ENCODE assay signal across 28 mouse cellular contexts in genomic region chr7:24877588-24877987, GRCm38 (mm10). TPM values are rescaled to one million over a fixed set of nuclear protein-coding genes. Genes with fewer than 3 reads are reported as not detected.
DNase-seq lines count a peak whose midpoint lies in the region; ATAC-seq lines count a peak whose summit lies in the region.
"Had no signal": no experiment of that assay in that cellular context is flagged by ENCODE, and none has a peak within 500 bp of the region (broad histone marks: within the 10 kb centered on the region; RNA-seq: fewer than 3 reads in every experiment).

No protein-coding gene starts in this region.

- no peaks in the 10 kb centered on the region for H3K4me1 ChIP-seq in midbrain, embryonic 11.5 days (ENCODE audit: control insufficient read depth, insufficient read depth, low read length)
- peaks cover 19% of the 10 kb centered on the region for H3K4me1 ChIP-seq in midbrain, embryonic 10.5 days
- H3K4me1 ChIP-seq in embryonic facial prominence, embryonic 14.5 days (ENCODE audit: control insufficient read depth, insufficient read depth, low read length): peaks cover 3% of the 10 kb centered on the region; the same call in 1 of the 2 replicates
- H3K4me1 ChIP-seq: forebrain, embryonic 13.5 days; forebrain, embryonic 15.5 days had no signal

- H3K4me3 ChIP-seq in midbrain, embryonic 11.5 days (ENCODE audit: low read depth, low read length): no peak overlapping the region
- H3K4me3 ChIP-seq in midbrain, embryonic 10.5 days: no peak overlapping the region
- H3K4me3 ChIP-seq in embryonic facial prominence, embryonic 14.5 days (ENCODE audit: low read depth, low read length): no peak overlapping the region
- H3K4me3 ChIP-seq: forebrain, embryonic 13.5 days; forebrain, embryonic 15.5 days had no signal

- no peaks in the 10 kb centered on the region for H3K27me3 ChIP-seq in midbrain, embryonic 11.5 days (ENCODE audit: control insufficient read depth, insufficient read depth, low read length)
- no peaks in the 10 kb centered on the region for H3K27me3 ChIP-seq in midbrain, embryonic 10.5 days (ENCODE audit: low read depth, poor library complexity, severe bottlenecking)
- no peaks in the 10 kb centered on the region for H3K27me3 ChIP-seq in embryonic facial prominence, embryonic 14.5 days (replicated peaks; ENCODE audit: control insufficient read depth, insufficient read depth, low read length)
- H3K27me3 ChIP-seq: forebrain, embryonic 13.5 days; forebrain, embryonic 15.5 days had no signal

- no peaks in the 10 kb centered on the region for H3K9me3 ChIP-seq in midbrain, embryonic 11.5 days (ENCODE audit: control insufficient read depth, low read length)
- no peaks in the 10 kb centered on the region for H3K9me3 ChIP-seq in midbrain, embryonic 10.5 days (replicated peaks)
- no peaks in the 10 kb centered on the region for H3K9me3 ChIP-seq in embryonic facial prominence, embryonic 14.5 days (ENCODE audit: control insufficient read depth, low read length)
- H3K9me3 ChIP-seq: forebrain, embryonic 13.5 days; forebrain, embryonic 15.5 days; G1E had no signal

- no peak for ATAC-seq in midbrain, embryonic 11.5 days (ENCODE audit: low FRiP score)
- peak; percentile 72 for ATAC-seq in embryonic facial prominence, embryonic 14.5 days (ENCODE audit: low read depth)
- ATAC-seq: CD4-positive, CD25-positive, alpha-beta regulatory T cell, adult 4 months; forebrain, embryonic 13.5 days; forebrain, embryonic 15.5 days; forebrain, postnatal 0 days had no signal

- no peak overlapping the region for H3K4me2 ChIP-seq in midbrain, embryonic 11.5 days
- no peak overlapping the region for H3K4me2 ChIP-seq in embryonic facial prominence, embryonic 14.5 days (ENCODE audit: low read depth, low read length)
- H3K4me2 ChIP-seq: forebrain, embryonic 13.5 days; forebrain, embryonic 15.5 days had no signal

- 84% methylated on average over 3 of the region's 3 CpGs for WGBS in midbrain, embryonic 11.5 days
- 90% methylated on average over 3 of the region's 3 CpGs for WGBS in midbrain, embryonic 10.5 days
- WGBS in embryonic facial prominence, embryonic 14.5 days: 38% methylated on average over 3 of the region's 3 CpGs

- H3K9ac ChIP-seq in midbrain, embryonic 11.5 days (ENCODE audit: low read length): no peak overlapping the region
- H3K9ac ChIP-seq in embryonic facial prominence, embryonic 14.5 days (ENCODE audit: low read depth, low read length): no peak overlapping the region
- H3K9ac ChIP-seq: forebrain, embryonic 13.5 days; forebrain, embryonic 15.5 days; forebrain, postnatal 0 days had no signal

- no peak overlapping the region for H3K27ac ChIP-seq in midbrain, embryonic 11.5 days (ENCODE audit: low read depth, low read length)
- no peak overlapping the region for H3K27ac ChIP-seq in midbrain, embryonic 10.5 days (replicated peaks)
- H3K27ac ChIP-seq in embryonic facial prominence, embryonic 14.5 days (replicated peaks; ENCODE audit: low read depth, low read length): peak overlapping the region; percentile 75; the same call in 1 of the 2 replicates
- H3K27ac ChIP-seq: forebrain, embryonic 13.5 days; forebrain, embryonic 15.5 days had no signal

- no peaks in the 10 kb centered on the region for H3K36me3 ChIP-seq in midbrain, embryonic 11.5 days (ENCODE audit: control insufficient read depth, insufficient read depth, low read length)
- H3K36me3 ChIP-seq in midbrain, embryonic 10.5 days: no peaks in the 10 kb centered on the region
- no peaks in the 10 kb centered on the region for H3K36me3 ChIP-seq in embryonic facial prominence, embryonic 14.5 days (ENCODE audit: control insufficient read depth, insufficient read depth, low read length)
- H3K36me3 ChIP-seq: forebrain, embryonic 15.5 days; G1E had no signal

- peak; percentile 28 for DNase-seq in midbrain, embryonic 11.5 days (ENCODE audit: low spot score, missing footprints)
- DNase-seq in midbrain, embryonic 10.5 days (ENCODE audit: low spot score): no peak
- DNase-seq in embryonic facial prominence, embryonic 14.5 days (ENCODE audit: low spot score): peak; percentile 72
- DNase-seq in gonadal fat pad, adult 2 months (ENCODE audit: low read depth): peak; percentile 49
- no peak for DNase-seq in MN1 (ENCODE audit: low spot score)
- DNase-seq in ovary, postnatal 10 days (ENCODE audit: low spot score): no peak
- no peak for DNase-seq in heart, postnatal 4 days
- DNase-seq: adrenal gland, adult 2 months; adrenal gland, postnatal 10 days; adrenal gland, postnatal 25 days; B cell, adult 2 months; cerebellum, adult 11 months; cerebellum, adult 18-20 months; cerebellum, adult 8-10 months; cerebellum, adult 9-11 months; cerebellum, postnatal 14 days; cerebellum, postnatal 36 days; forebrain, postnatal 0 days had no signal

RNA-seq across cellular contexts. Expression of gene Rps19, which starts 6.6 kb away (rescaled TPM):
- polyA plus RNA-seq in midbrain, embryonic 11.5 days (2014; fragmentation: Nextera tagmentation; extraction: Ambion mirVana): 1,753 and 1,929 TPM in 2 replicates
- polyA plus RNA-seq in midbrain, embryonic 10.5 days (2016; fragmentation: Nextera tagmentation; extraction: Ambion mirVana): 1,942 and 2,205 TPM in 2 replicates
- polyA plus RNA-seq in embryonic facial prominence, embryonic 14.5 days (2014; fragmentation: Nextera tagmentation; extraction: Ambion mirVana): 3,017 and 3,062 TPM in 2 replicates
- 468 and 584 TPM in 2 replicates for polyA plus RNA-seq in gonadal fat pad, adult 2 months (2012; rRNA removed)
- total RNA-seq in heart, postnatal 4 days (2021): 100 to 1,000 TPM; 902 to 929 TPM

RNA-seq across cellular contexts. Expression of gene Dmrtc2, which starts 7.7 kb away (rescaled TPM):
- polyA plus RNA-seq in midbrain, embryonic 11.5 days (2014; fragmentation: Nextera tagmentation; extraction: Ambion mirVana): not detected in 2 replicates
- polyA plus RNA-seq in midbrain, embryonic 10.5 days (2016; fragmentation: Nextera tagmentation; extraction: Ambion mirVana): 0.14 TPM in 1 of 2 replicates, not detected in the other
- not detected in 2 replicates for polyA plus RNA-seq in embryonic facial prominence, embryonic 14.5 days (2014; fragmentation: Nextera tagmentation; extraction: Ambion mirVana)
- 0.38 and 0.39 TPM in 2 replicates for polyA plus RNA-seq in gonadal fat pad, adult 2 months (2012; rRNA removed)
- not detected for total RNA-seq in heart, postnatal 4 days (2021)
- total RNA-seq: adrenal gland, adult 2 months; adrenal gland, postnatal 10 days; adrenal gland, postnatal 25 days; CH12.LX; common myeloid progenitor, adult 5-6 weeks; forebrain, postnatal 0 days; G1E had no signal
- polyA plus RNA-seq: adrenal gland, adult 2 months; CD4-positive, CD25-positive, alpha-beta regulatory T cell, adult 4 months; embryonic facial prominence, embryonic 11.5 days; forebrain, embryonic 11.5 days; forebrain, embryonic 15.5 days; G1E had no signal

RNA-seq across cellular contexts. Expression of gene Lypd4, which starts 7.8 kb away (rescaled TPM):
- not detected in 2 replicates for polyA plus RNA-seq in midbrain, embryonic 11.5 days (2014; fragmentation: Nextera tagmentation; extraction: Ambion mirVana)
- polyA plus RNA-seq in midbrain, embryonic 10.5 days (2016; fragmentation: Nextera tagmentation; extraction: Ambion mirVana): not detected in 2 replicates
- not detected in 2 replicates for polyA plus RNA-seq in embryonic facial prominence, embryonic 14.5 days (2014; fragmentation: Nextera tagmentation; extraction: Ambion mirVana)
- 1.4 and 2.8 TPM in 2 replicates for polyA plus RNA-seq in gonadal fat pad, adult 2 months (2012; rRNA removed)
- not detected for total RNA-seq in heart, postnatal 4 days (2021)
- total RNA-seq: adrenal gland, adult 2 months; adrenal gland, postnatal 10 days; adrenal gland, postnatal 25 days; adrenal gland, postnatal 4 days; CH12.LX; common myeloid progenitor, adult 5-6 weeks; forebrain, postnatal 0 days had no signal
- polyA plus RNA-seq: adrenal gland, adult 2 months; brain, embryonic 14.5 days; CD4-positive, CD25-positive, alpha-beta regulatory T cell, adult 4 months; embryonic facial prominence, embryonic 11.5 days; forebrain, embryonic 11.5 days; forebrain, embryonic 13.5 days; forebrain, embryonic 15.5 days; forebrain, postnatal 0 days; G1E had no signal

RNA-seq across cellular contexts. Expression of gene Gm9844, which starts 15.6 kb away (rescaled TPM):
- polyA plus RNA-seq in midbrain, embryonic 11.5 days (2014; fragmentation: Nextera tagmentation; extraction: Ambion mirVana): 19.9 and 20.6 TPM in 2 replicates
- polyA plus RNA-seq in midbrain, embryonic 10.5 days (2016; fragmentation: Nextera tagmentation; extraction: Ambion mirVana): 15.7 and 17.2 TPM in 2 replicates
- polyA plus RNA-seq in embryonic facial prominence, embryonic 14.5 days (2014; fragmentation: Nextera tagmentation; extraction: Ambion mirVana): 14.7 and 16.4 TPM in 2 replicates
- 2.1 and 2.2 TPM in 2 replicates for polyA plus RNA-seq in gonadal fat pad, adult 2 months (2012; rRNA removed)
- total RNA-seq in heart, postnatal 4 days (2021): 1 to 10 TPM in 1 of 2 experiments, not detected in 1; 2.5 TPM
- total RNA-seq: G1E had no signal
- polyA plus RNA-seq: adrenal gland, adult 2 months had no signal

RNA-seq across cellular contexts. Expression of gene Cd79a, which starts 19.6 kb away (rescaled TPM):
- polyA plus RNA-seq in midbrain, embryonic 11.5 days (2014; fragmentation: Nextera tagmentation; extraction: Ambion mirVana): 0.12 and 0.14 TPM in 2 replicates
- polyA plus RNA-seq in midbrain, embryonic 10.5 days (2016; fragmentation: Nextera tagmentation; extraction: Ambion mirVana): 0.15 and 0.23 TPM in 2 replicates
- 0.35 and 0.60 TPM in 2 replicates for polyA plus RNA-seq in embryonic facial prominence, embryonic 14.5 days (2014; fragmentation: Nextera tagmentation; extraction: Ambion mirVana)
- 2.5 and 4.3 TPM in 2 replicates for polyA plus RNA-seq in gonadal fat pad, adult 2 months (2012; rRNA removed)
- total RNA-seq in heart, postnatal 4 days (2021): 1 to 10 TPM in 1 of 2 experiments, under 1 TPM in 1; 0.88 to 1.4 TPM
- total RNA-seq: common myeloid progenitor, adult 5-6 weeks had no signal

Comparison
In these comparisons a context has a peak if more than half of its experiments do, and no peak if none do; other contexts are left out.
1. DNase-seq: peak in midbrain, embryonic 11.5 days (single experiment), embryonic facial prominence, embryonic 14.5 days (single experiment) and gonadal fat pad, adult 2 months (single experiment); none in midbrain, embryonic 10.5 days (single experiment), MN1 (single experiment), ovary, postnatal 10 days (single experiment) and heart, postnatal 4 days (single experiment).